Comparison of ENCODE assay signal across 9 mouse cellular contexts in the genomic region with DNA sequence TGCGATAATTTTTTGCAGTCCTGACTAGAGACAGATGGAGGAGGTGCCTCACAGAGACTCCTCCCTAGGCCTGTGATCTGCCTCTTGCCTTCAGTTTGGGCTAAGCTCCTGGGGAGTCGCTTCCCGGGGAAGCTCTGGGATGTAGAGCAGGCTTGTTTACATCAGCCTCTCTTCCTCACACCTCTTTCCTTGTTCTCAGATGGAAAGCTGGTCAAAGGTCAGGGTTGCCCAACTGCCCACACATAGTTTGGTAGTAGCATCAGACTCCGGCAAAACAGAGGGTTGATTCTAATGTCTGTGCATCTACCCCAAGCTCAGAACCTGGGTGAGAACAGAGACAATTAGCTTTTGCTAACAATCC.
DNase-seq lines count a peak whose midpoint lies in the region; ATAC-seq and TF ChIP-seq lines count a peak whose summit lies in the region.
"Had no signal": no experiment of that assay in that cellular context is flagged by ENCODE, and none has a peak within 500 bp of the region (broad histone marks: within the 10 kb centered on the region; RNA-seq: fewer than 3 reads in every experiment).

No protein-coding gene starts in this region.

- no peaks in the 10 kb centered on the region for H3K4me1 ChIP-seq in cerebellum, adult 2 months (ENCODE audit: control insufficient read depth, insufficient read depth, low read length)
- peaks cover 17% of the 10 kb centered on the region for H3K4me1 ChIP-seq in embryonic fibroblast, embryonic 13.5 days (ENCODE audit: control insufficient read depth, insufficient read depth, low read length)
- H3K4me1 ChIP-seq in hindbrain, embryonic 10.5 days (replicated peaks): peaks cover 29% of the 10 kb centered on the region
- H3K4me1 ChIP-seq in limb, embryonic 12.5 days (replicated peaks): peaks cover 30% of the 10 kb centered on the region

- no peaks in the 10 kb centered on the region for H3K9me3 ChIP-seq in hindbrain, embryonic 10.5 days
- H3K9me3 ChIP-seq in limb, embryonic 12.5 days: no peaks in the 10 kb centered on the region

- H3K36me3 ChIP-seq in hindbrain, embryonic 10.5 days: no peaks in the 10 kb centered on the region
- no peaks in the 10 kb centered on the region for H3K36me3 ChIP-seq in limb, embryonic 12.5 days

- H3K27me3 ChIP-seq in cerebellum, adult 2 months (ENCODE audit: control insufficient read depth, insufficient read depth, low read length): no peaks in the 10 kb centered on the region
- H3K27me3 ChIP-seq in hindbrain, embryonic 10.5 days (ENCODE audit: insufficient read depth, poor library complexity, severe bottlenecking): no peaks in the 10 kb centered on the region
- no peaks in the 10 kb centered on the region for H3K27me3 ChIP-seq in limb, embryonic 12.5 days

- no peak for DNase-seq in cerebellum, adult 2 months
- no peak for DNase-seq in cerebellum, postnatal 14 days
- peak; percentile 21 for DNase-seq in hindbrain, embryonic 10.5 days (ENCODE audit: low spot score)
- DNase-seq in retina, embryonic 14.5 days (ENCODE audit: low spot score): peak; percentile 51
- no peak for DNase-seq in testis, postnatal 14 days (ENCODE audit: low spot score)

- H3K9ac ChIP-seq in limb, embryonic 12.5 days (replicated peaks): no peak overlapping the region

- H3K4me2 ChIP-seq in limb, embryonic 12.5 days: no peak overlapping the region

- no peak overlapping the region for H3K4me3 ChIP-seq in cerebellum, adult 2 months (replicated peaks; ENCODE audit: insufficient read depth, low read depth, low read length)
- no peak overlapping the region for H3K4me3 ChIP-seq in embryonic fibroblast, embryonic 13.5 days (ENCODE audit: insufficient read depth, low read length)
- H3K4me3 ChIP-seq in hindbrain, embryonic 10.5 days: no peak overlapping the region
- H3K4me3 ChIP-seq in limb, embryonic 12.5 days (replicated peaks): no peak overlapping the region
- H3K4me3 ChIP-seq: erythroblast, embryonic 14.5 days had no signal

- no peak for ATAC-seq in limb, embryonic 12.5 days (ENCODE audit: insufficient number of reproducible peaks, insufficient read depth, low FRiP score, low TSS enrichment, low read depth)
- ATAC-seq in cerebellum, adult (ENCODE audit: insufficient number of reproducible peaks, low FRiP score, low TSS enrichment): no peak

- peak overlapping the region; percentile 44; the same call in 1 of the 2 replicates for H3K27ac ChIP-seq in cerebellum, adult 2 months (ENCODE audit: insufficient read depth, low read length)
- peak overlapping the region; percentile 79 for H3K27ac ChIP-seq in embryonic fibroblast, embryonic 13.5 days (ENCODE audit: insufficient read depth, low read length)
- H3K27ac ChIP-seq in hindbrain, embryonic 10.5 days: peak overlapping the region; percentile 75
- H3K27ac ChIP-seq in limb, embryonic 12.5 days: 0 out of 2 replicates have a peak overlapping the region, but pooled peaks have one; percentile 35

- no peak for TF ChIP-seq CTCF in cerebellum, adult 2 months (IDR thresholded peaks at IDR 0.05; ENCODE audit: borderline replicate concordance, insufficient read depth, low read depth, low read length)
- no peak for TF ChIP-seq CTCF in embryonic fibroblast, embryonic 13.5 days (IDR thresholded peaks at IDR 0.05; ENCODE audit: borderline replicate concordance, insufficient read depth, low read length)

- no peak for TF ChIP-seq POLR2A in cerebellum, adult 2 months (IDR thresholded peaks at IDR 0.05; ENCODE audit: borderline replicate concordance, insufficient read depth, low read length)
- 0 out of 2 replicates have a peak, but pooled peaks have one; percentile 20 for TF ChIP-seq POLR2A in embryonic fibroblast, embryonic 13.5 days (IDR thresholded peaks at IDR 0.05; ENCODE audit: low read depth, low read length)

- 44% methylated on average over 4 of the region's 4 CpGs for WGBS in cerebellum, adult 2 months
- 9% methylated on average over 4 of the region's 4 CpGs for WGBS in hindbrain, embryonic 10.5 days
- 10% methylated on average over 4 of the region's 4 CpGs for WGBS in limb, embryonic 12.5 days

Comparison
In these comparisons a context has a peak if more than half of its experiments do, and no peak if none do; other contexts are left out.
1. DNase-seq: peak in hindbrain, embryonic 10.5 days (single experiment) and retina, embryonic 14.5 days (single experiment); none in cerebellum, adult 2 months (0 of 2), cerebellum, postnatal 14 days (0 of 2) and testis, postnatal 14 days (single experiment).
2. Peak in every context shown above with its lines, with median percentiles within 50 percentile points of each other: H3K27ac ChIP-seq.